Comparison of ENCODE assay signal across 30 mouse cellular contexts in genomic region chr10:58395315-58395714, GRCm38 (mm10). TPM values are rescaled to one million over a fixed set of nuclear protein-coding genes. Genes with fewer than 3 reads are reported as not detected.
A peak's percentile ranks its signal among the peaks of the same experiment; 100 is the strongest.
DNase-seq lines count a peak whose midpoint lies in the region; ATAC-seq and TF ChIP-seq lines count a peak whose summit lies in the region.
"Had no signal": no experiment of that assay in that cellular context is flagged by ENCODE, and none has a peak within 500 bp of the region (broad histone marks: within the 10 kb centered on the region; RNA-seq: fewer than 3 reads in every experiment).

No protein-coding gene starts in this region.

- DNase-seq in heart, adult 11 months = peak; percentile 90
- DNase-seq in heart, postnatal 14 days = no peak
- no peak for DNase-seq in heart, adult 18-20 months
- peak; percentile 24 for DNase-seq in lung, embryonic 14.5 days
- DNase-seq in lung, postnatal 10 days = no peak
- DNase-seq in heart, postnatal 0 days (ENCODE audit: low spot score) = peak; percentile 68
- DNase-seq: adrenal gland, postnatal 25 days; cerebellum, adult 8-10 months; cerebellum, postnatal 36 days; embryo, embryonic 11 days; kidney, adult 8-10 months; kidney, postnatal 25 days; liver, postnatal 0 days; retina, postnatal 1 day; right cerebral cortex, postnatal 25 days; spleen, adult 18-20 months; thymus, postnatal 14 days had no signal

- peaks cover 22 to 51% of the 10 kb centered on the region in 2 experiments for H3K4me1 ChIP-seq in heart, embryonic 14.5 days (ENCODE audit: control insufficient read depth in 2 of 2, insufficient read depth in 2 of 2, low read length in 2 of 2)
- peaks cover 23% of the 10 kb centered on the region; the same call in 1 of the 2 replicates for H3K4me1 ChIP-seq in lung, embryonic 14.5 days (ENCODE audit: insufficient read depth)
- H3K4me1 ChIP-seq in heart, postnatal 0 days (ENCODE audit: control insufficient read depth, insufficient read depth) = peaks cover 39% of the 10 kb centered on the region
- H3K4me1 ChIP-seq: embryonic facial prominence, embryonic 15.5 days; limb, embryonic 12.5 days had no signal

- TF ChIP-seq CTCF in lung, embryonic 14.5 days (IDR thresholded peaks at IDR 0.05; ENCODE audit: low read depth) = no peak
- no peak for TF ChIP-seq CTCF in heart, postnatal 0 days (IDR thresholded peaks at IDR 0.05; ENCODE audit: low read depth)

- WGBS in heart, embryonic 14.5 days = 32% methylated on average over 4 of the region's 4 CpGs
- 62% methylated on average over 4 of the region's 4 CpGs for WGBS in lung, embryonic 14.5 days
- 18% methylated on average over 4 of the region's 4 CpGs for WGBS in heart, postnatal 0 days

- peak overlapping the region; percentile 91 for H3K9ac ChIP-seq in heart, embryonic 14.5 days (ENCODE audit: low read length)
- no peak overlapping the region for H3K9ac ChIP-seq in lung, embryonic 14.5 days
- peak overlapping the region; percentile 87 for H3K9ac ChIP-seq in heart, postnatal 0 days (replicated peaks; ENCODE audit: low read depth, low read length)
- H3K9ac ChIP-seq: embryonic facial prominence, embryonic 15.5 days; hindbrain, embryonic 14.5 days; limb, embryonic 12.5 days; liver, postnatal 0 days; neural tube, embryonic 13.5 days had no signal

- H3K9me3 ChIP-seq in heart, embryonic 14.5 days (ENCODE audit: control insufficient read depth, low read length) = no peaks in the 10 kb centered on the region
- no peaks in the 10 kb centered on the region for H3K9me3 ChIP-seq in lung, embryonic 14.5 days (ENCODE audit: low read depth, low read length)
- no peaks in the 10 kb centered on the region for H3K9me3 ChIP-seq in heart, postnatal 0 days (replicated peaks; ENCODE audit: control insufficient read depth, low read length)
- H3K9me3 ChIP-seq: embryonic facial prominence, embryonic 15.5 days; limb, embryonic 12.5 days; megakaryocyte, embryonic 14.5 days; neural tube, embryonic 13.5 days had no signal

- H3K27ac ChIP-seq in heart, embryonic 14.5 days (replicated peaks in 1 of 2; ENCODE audit: control insufficient read depth in 1 of 2, insufficient read depth in 1 of 2, low read depth in 2 of 2, low read length in 2 of 2) = peak overlapping the region; percentile 92 to 99
- peak overlapping the region; percentile 65 for H3K27ac ChIP-seq in lung, embryonic 14.5 days (ENCODE audit: low read depth)
- peak overlapping the region; percentile 99 for H3K27ac ChIP-seq in heart, postnatal 0 days (ENCODE audit: low read depth)
- H3K27ac ChIP-seq: embryonic facial prominence, embryonic 15.5 days; neural tube, embryonic 13.5 days had no signal

- TF ChIP-seq EP300 in heart, postnatal 0 days (IDR thresholded peaks at IDR 0.05; ENCODE audit: low read depth) = no peak

- no peaks in the 10 kb centered on the region for H3K27me3 ChIP-seq in heart, embryonic 14.5 days (ENCODE audit: control insufficient read depth, insufficient read depth, low read length)
- no peaks in the 10 kb centered on the region for H3K27me3 ChIP-seq in lung, embryonic 14.5 days (ENCODE audit: insufficient read depth, low read length)
- H3K27me3 ChIP-seq in heart, postnatal 0 days (ENCODE audit: control insufficient read depth, insufficient read depth, low read length) = no peaks in the 10 kb centered on the region
- H3K27me3 ChIP-seq: embryonic facial prominence, embryonic 15.5 days; limb, embryonic 12.5 days; megakaryocyte, embryonic 14.5 days; neural tube, embryonic 13.5 days had no signal

- peak overlapping the region; percentile 76 for H3K4me2 ChIP-seq in heart, embryonic 14.5 days (ENCODE audit: low read length)
- H3K4me2 ChIP-seq in lung, embryonic 14.5 days = peak overlapping the region; percentile 36
- H3K4me2 ChIP-seq in heart, postnatal 0 days (ENCODE audit: low read depth, low read length) = peak overlapping the region; percentile 72
- H3K4me2 ChIP-seq: embryonic facial prominence, embryonic 15.5 days; hindbrain, embryonic 14.5 days; limb, embryonic 12.5 days; liver, embryonic 11.5 days; neural tube, embryonic 13.5 days had no signal

- H3K36me3 ChIP-seq in heart, embryonic 14.5 days (ENCODE audit: control insufficient read depth, insufficient read depth, low read length) = peaks cover 19% of the 10 kb centered on the region
- peaks cover 9% of the 10 kb centered on the region for H3K36me3 ChIP-seq in lung, embryonic 14.5 days (ENCODE audit: insufficient read depth)
- H3K36me3 ChIP-seq in heart, postnatal 0 days (replicated peaks; ENCODE audit: control insufficient read depth, insufficient read depth, low read length) = peaks cover 11% of the 10 kb centered on the region

- intact Hi-C loops in heart, postnatal 14 days (cut with DNase I) = no loop called here

- H3K4me3 ChIP-seq in heart, embryonic 14.5 days (ENCODE audit: control insufficient read depth in 1 of 2, insufficient read depth in 1 of 2, low read depth in 1 of 2, low read length in 2 of 2) = peak overlapping the region; percentile 51 to 60
- no peak overlapping the region for H3K4me3 ChIP-seq in lung, embryonic 14.5 days (ENCODE audit: low read depth, low read length)
- H3K4me3 ChIP-seq in heart, postnatal 0 days (ENCODE audit: low read depth, low read length) = peak overlapping the region; percentile 63
- H3K4me3 ChIP-seq: embryonic facial prominence, embryonic 15.5 days; layer of hippocampus, adult 2 months; limb, embryonic 12.5 days; megakaryocyte, embryonic 14.5 days; myocyte; neural tube, embryonic 13.5 days had no signal

- ATAC-seq in heart, embryonic 14.5 days (ENCODE audit: insufficient number of reproducible peaks, insufficient read depth, low FRiP score, low read depth) = no peak
- ATAC-seq in lung, embryonic 14.5 days (ENCODE audit: insufficient read depth) = peak; percentile 30; the same call in 1 of the 2 replicates
- 0 out of 2 replicates have a peak, but pooled peaks have one; percentile 27 for ATAC-seq in heart, postnatal 0 days (ENCODE audit: insufficient read depth, low read depth)
- ATAC-seq: CD4-positive, CD25-positive, alpha-beta regulatory T cell, adult 4 months; forebrain, embryonic 14.5 days; inflammation-experienced regulatory T-cells, adult 6 months; liver, postnatal 0 days; midbrain, embryonic 16.5 days had no signal

RNA-seq across cellular contexts. Expression of gene Ranbp2, which starts 51.4 kb away (rescaled TPM):
- 10 to 100 TPM; 52.6 to 54.4 TPM for total RNA-seq in heart, postnatal 14 days (2021)
- 23.5 and 26.8 TPM in 2 replicates for polyA plus RNA-seq in heart, embryonic 14.5 days (2014; fragmentation: Nextera tagmentation; extraction: Ambion mirVana)
- total RNA-seq in heart, adult 18-20 months (2021) = 10 to 100 TPM; 51.1 to 54.7 TPM
- 40.8 and 41.8 TPM in 2 replicates for polyA plus RNA-seq in lung, embryonic 14.5 days (2014; fragmentation: Nextera tagmentation; extraction: Ambion mirVana)
- total RNA-seq in heart, postnatal 0 days (2014; rRNA removed; ENCODE audit: low replicate concordance) = 31.8 and 32.9 TPM in 2 replicates
- polyA plus RNA-seq in heart, postnatal 0 days (2015; fragmentation: Nextera tagmentation; extraction: Ambion mirVana) = 7.9 and 8.8 TPM in 2 replicates

Comparison
In these comparisons a context has a peak if more than half of its experiments do, and no peak if none do; other contexts are left out.
1. DNase-seq: peak in heart, adult 11 months (single experiment), lung, embryonic 14.5 days (single experiment) and heart, postnatal 0 days (single experiment); none in heart, postnatal 14 days (0 of 2), heart, adult 18-20 months (0 of 2) and lung, postnatal 10 days (single experiment).
2. Peak in every context shown above with its lines, with median percentiles within 50 percentile points of each other: H3K27ac ChIP-seq and H3K4me2 ChIP-seq.